Mouse (Mus musculus) hindbrain, embryonic 11.5 days (tissue): Measurements from ENCODE around the gene Abcb10. TPM values are rescaled to one million over a fixed set of nuclear protein-coding genes. Genes with fewer than 3 reads are reported as not detected.
A peak's percentile ranks its signal among the peaks of the same experiment; 100 is the strongest.

Experiments
- ATAC-seq: fragments of 200-750 bp; cut with Nextera tagmentation; 2 replicates; pipeline ENCODE4 v1.8.0; 2017; ENCODE audit warnings: mild to moderate bottlenecking, moderate TSS enrichment, moderate library complexity; ENCODE audit not compliant: low FRiP score
- DNase-seq: peaks from one replicate; pipeline ENCODE4 v3.0.0-alpha.2; 2015; ENCODE audit warnings: low spot score
- H3K27ac ChIP-seq: fragments of 300-500 bp; sonication (generic); 2 replicates; pipeline ENCODE4 v1.5.1; 2014; ENCODE audit warnings: mild to moderate bottlenecking, low read depth, low read length
- H3K27me3 ChIP-seq: fragments of 300-500 bp; sonication (generic); 2 replicates; pipeline ENCODE4 v1.6.1; 2014; ENCODE audit warnings: mild to moderate bottlenecking, low read length, moderate library complexity, mixed read lengths; ENCODE audit not compliant: control insufficient read depth, insufficient read depth
- H3K36me3 ChIP-seq: fragments of 300-500 bp; sonication (generic); 2 replicates; pipeline ENCODE4 v1.6.1; 2014; ENCODE audit warnings: mild to moderate bottlenecking, low read length, moderate library complexity, mixed read lengths; ENCODE audit not compliant: control insufficient read depth, insufficient read depth
- H3K4me1 ChIP-seq: fragments of 300-500 bp; sonication (generic); replicated peaks from 2 replicates; pipeline ENCODE4 v1.6.1; 2014; ENCODE audit warnings: low read length, mixed read lengths; ENCODE audit not compliant: control insufficient read depth, insufficient read depth
- H3K4me2 ChIP-seq: fragments of 300-500 bp; sonication (generic); replicated peaks from 2 replicates; pipeline ENCODE4 v1.6.1; 2014; ENCODE audit warnings: mild to moderate bottlenecking, low read depth, low read length
- H3K4me3 ChIP-seq: fragments of 300-500 bp; sonication (generic); 2 replicates; pipeline ENCODE4 v1.5.1; 2014; ENCODE audit warnings: low read depth, low read length
- H3K9ac ChIP-seq: fragments of 300-500 bp; sonication (generic); 2 replicates; pipeline ENCODE4 v1.6.1; 2014; ENCODE audit warnings: low read depth, low read length
- H3K9me3 ChIP-seq: fragments of 300-500 bp; sonication (generic); 2 replicates; pipeline ENCODE4 v1.6.1; 2016; ENCODE audit warnings: low read length; ENCODE audit not compliant: control insufficient read depth
- WGBS: fragments of 180-500 bp; shearing (Covaris S2); extraction: QIAGEN DNeasy Blood & Tissue Kit; methylation state at CpG from one replicate; pipeline ENCODE4 v1.1.7; 2014; 5-methylcytosine and 5-hydroxymethylcytosine counted together
- polyA plus RNA-seq: library from polyadenylated mRNA; unstranded; fragments of >200 nt; fragmentation: Nextera tagmentation; extraction: Ambion mirVana; gene quantifications from 2 replicates; pipeline ENCODE4 v1.2.1, GENCODE M21; 2014

Abcb10 gene
- polyA plus RNA-seq, 1 experiment from 2014 or later, result 18.3 TPM

GRCm38 (mm10) chr8:123990277-123991049 lies 7.5 kb upstream of the Abcb10 start:
- Histone ChIP-seq H3K36me3 (no peaks in the 10 kb centered on the region), H3K9ac (no peak overlapping the region), H3K9me3 (no peaks in the 10 kb centered on the region), H3K27me3 (no peaks in the 10 kb centered on the region), H3K4me2 (no peak overlapping the region), H3K4me3 (no peak overlapping the region), H3K4me1 (no peaks in the 10 kb centered on the region), H3K27ac (no peak overlapping the region)
- DNase-seq, result no peak
- WGBS, result 89% methylated on average over 13 of the region's 13 CpGs
- ATAC-seq, result no peak

GRCm38 (mm10) chr8:123989128-123989527 lies 6.2 kb upstream of the Abcb10 start:
- Histone ChIP-seq H3K4me3 (no peak overlapping the region), H3K27me3 (no peaks in the 10 kb centered on the region), H3K9ac (no peak overlapping the region), H3K4me2 (0 out of 2 replicates have a peak overlapping the region, but pooled peaks have one; percentile 4), H3K9me3 (no peaks in the 10 kb centered on the region), H3K27ac (no peak overlapping the region), H3K4me1 (no peaks in the 10 kb centered on the region), H3K36me3 (no peaks in the 10 kb centered on the region)
- no peak for DNase-seq
- 77% methylated on average over 7 of the region's 7 CpGs for WGBS
- no peak for ATAC-seq

GRCm38 (mm10) chr8:123988605-123989038 lies 5.7 kb upstream of the Abcb10 start:
- 71% methylated on average over 6 of the region's 6 CpGs for whole genome bisulfite sequencing

GRCm38 (mm10) chr8:123982291-123982793 lies 580 bp downstream of the Abcb10 start:
- 1% methylated on average over 38 of the region's 48 CpGs for WGBS
- H3K36me3 ChIP-seq, result no peaks in the 10 kb centered on the region
- no peaks in the 10 kb centered on the region for H3K9me3 ChIP-seq
- DNase-seq, result no peak
- H3K27me3 ChIP-seq, result no peaks in the 10 kb centered on the region
- peaks cover 2% of the 10 kb centered on the region; the same call in 1 of the 2 replicates for H3K4me1 ChIP-seq
- peak overlapping the region; percentile 71 for H3K27ac ChIP-seq
- H3K4me3 ChIP-seq, result peak overlapping the region; percentile 71
- H3K9ac ChIP-seq, result peak overlapping the region; percentile 74
- peak; percentile 43 for ATAC-seq
- peak overlapping the region; percentile 97 for H3K4me2 ChIP-seq

More at GRCm38 (mm10) chr8:123988605-123989038, 5.7 kb upstream of the Abcb10 start:
- no peaks in the 10 kb centered on the region for H3K4me1 ChIP-seq
- H3K36me3 ChIP-seq, result no peaks in the 10 kb centered on the region
- no peak for DNase-seq
- no peak overlapping the region for H3K27ac ChIP-seq
- no peaks in the 10 kb centered on the region for H3K9me3 ChIP-seq
- H3K4me2 ChIP-seq, result 0 out of 2 replicates have a peak overlapping the region, but pooled peaks have one; percentile 4
- H3K9ac ChIP-seq, result no peak overlapping the region
- H3K4me3 ChIP-seq, result no peak overlapping the region
- ATAC-seq, result no peak
- no peaks in the 10 kb centered on the region for H3K27me3 ChIP-seq

GRCm38 (mm10) chr8:123981674-123982073 lies 1.2 kb downstream of the Abcb10 start:
- H3K4me3 ChIP-seq, result peak overlapping the region; percentile 14; the same call in 1 of the 2 replicates
- H3K4me2 ChIP-seq, result no peak overlapping the region
- no peak overlapping the region for H3K9ac ChIP-seq
- H3K27me3 ChIP-seq, result no peaks in the 10 kb centered on the region
- 60% methylated on average over 4 of the region's 4 CpGs for WGBS
- ATAC-seq, result no peak
- no peaks in the 10 kb centered on the region for H3K36me3 ChIP-seq
- H3K27ac ChIP-seq, result no peak overlapping the region
- peaks cover 2% of the 10 kb centered on the region; the same call in 1 of the 2 replicates for H3K4me1 ChIP-seq
- H3K9me3 ChIP-seq, result no peaks in the 10 kb centered on the region
- DNase-seq, result no peak

GRCm38 (mm10) chr8:123980239-123980638 lies 2.7 kb downstream of the Abcb10 start:
- no peak overlapping the region for H3K9ac ChIP-seq
- H3K4me1 ChIP-seq, result peaks cover 2% of the 10 kb centered on the region; the same call in 1 of the 2 replicates
- no peaks in the 10 kb centered on the region for H3K36me3 ChIP-seq
- H3K4me3 ChIP-seq, result no peak overlapping the region
- ATAC-seq (no peak), DNase-seq (no peak)
- H3K4me2 ChIP-seq, result no peak overlapping the region
- no peaks in the 10 kb centered on the region for H3K9me3 ChIP-seq
- WGBS, result 71% methylated on average over 4 of the region's 4 CpGs
- no peak overlapping the region for H3K27ac ChIP-seq
- H3K27me3 ChIP-seq, result no peaks in the 10 kb centered on the region

- Histone ChIP-seq H3K27ac (no peak overlapping the region), H3K4me2 (no peak overlapping the region)
- no peak for ATAC-seq
These were observed 4.0 kb downstream of the Abcb10 start for GRCm38 (mm10) chr8:123978926-123979325.

GRCm38 (mm10) chr8:123978166-123978838 lies 4.6 kb downstream of the Abcb10 start:
- no peak for DNase-seq
- no peak overlapping the region for H3K4me2 ChIP-seq

More at GRCm38 (mm10) chr8:123978926-123979325, 4.0 kb downstream of the Abcb10 start:
- Histone ChIP-seq H3K27me3 (no peaks in the 10 kb centered on the region), H3K4me1 (peaks cover 2% of the 10 kb centered on the region; the same call in 1 of the 2 replicates), H3K9me3 (no peaks in the 10 kb centered on the region), H3K9ac (no peak overlapping the region), H3K4me3 (no peak overlapping the region), H3K36me3 (no peaks in the 10 kb centered on the region)
- 81% methylated on average over 8 of the region's 8 CpGs for WGBS
- DNase-seq, result no peak

More at GRCm38 (mm10) chr8:123978166-123978838, 4.6 kb downstream of the Abcb10 start:
- ATAC-seq, result no peak
- Histone ChIP-seq H3K4me1 (peaks cover 2% of the 10 kb centered on the region; the same call in 1 of the 2 replicates), H3K9ac (no peak overlapping the region), H3K27ac (no peak overlapping the region), H3K9me3 (no peaks in the 10 kb centered on the region), H3K36me3 (no peaks in the 10 kb centered on the region), H3K4me3 (no peak overlapping the region), H3K27me3 (no peaks in the 10 kb centered on the region)
- WGBS, result 76% methylated on average over 14 of the region's 14 CpGs
